Mouse (Mus musculus) kidney, embryonic 14.5 days (tissue): ENCODE results near the gene Nfib. TPM values are rescaled to one million over a fixed set of nuclear protein-coding genes. Genes with fewer than 3 reads are reported as not detected.

Source experiments
- ATAC-seq: fragments of 200-750 bp; cut with Nextera tagmentation; 2 replicates; pipeline ENCODE4 v1.8.0; 2017; ENCODE audit warnings: moderate number of reproducible peaks, mild to moderate bottlenecking, moderate TSS enrichment, moderate library complexity; ENCODE audit not compliant: low FRiP score, low TSS enrichment
- H3K27ac ChIP-seq: fragments of 300-500 bp; sonication (generic); 2 replicates; pipeline ENCODE4 v1.5.1; 2014; ENCODE audit warnings: low read depth, mild to moderate bottlenecking, low read length, moderate library complexity, mixed read lengths
- H3K27me3 ChIP-seq: fragments of 300-500 bp; sonication (generic); 2 replicates; pipeline ENCODE4 v1.6.1; 2014; ENCODE audit warnings: mild to moderate bottlenecking, low read length; ENCODE audit not compliant: control insufficient read depth, insufficient read depth
- H3K36me3 ChIP-seq: fragments of 300-500 bp; sonication (generic); 2 replicates; pipeline ENCODE4 v1.6.1; 2014; ENCODE audit warnings: low read length, mixed read lengths; ENCODE audit not compliant: control insufficient read depth, insufficient read depth
- H3K4me1 ChIP-seq: fragments of 300-500 bp; sonication (generic); 2 replicates; pipeline ENCODE4 v1.6.1; 2014; ENCODE audit warnings: low read length, mixed read lengths; ENCODE audit not compliant: control insufficient read depth, insufficient read depth
- H3K4me2 ChIP-seq: fragments of 300-500 bp; sonication (generic); replicated peaks from 2 replicates; pipeline ENCODE4 v1.6.1; 2014; ENCODE audit warnings: low read depth, mild to moderate bottlenecking, low read length
- H3K4me3 ChIP-seq: fragments of 300-500 bp; sonication (generic); 2 replicates; pipeline ENCODE4 v1.5.1; 2014; ENCODE audit warnings: mild to moderate bottlenecking, low read length
- H3K9ac ChIP-seq: fragments of 300-500 bp; sonication (generic); 2 replicates; pipeline ENCODE4 v1.6.1; 2014; ENCODE audit warnings: low read depth, mild to moderate bottlenecking, low read length, moderate library complexity
- H3K9me3 ChIP-seq: fragments of 300-500 bp; sonication (generic); 2 replicates; pipeline ENCODE4 v1.6.1; 2016; ENCODE audit warnings: low read length; ENCODE audit not compliant: control insufficient read depth
- WGBS: fragments of 180-500 bp; shearing (Covaris S2); extraction: QIAGEN DNeasy Blood & Tissue Kit; methylation state at CpG from one replicate; pipeline ENCODE4 v1.1.7; 2014; 5-methylcytosine and 5-hydroxymethylcytosine counted together
- polyA plus RNA-seq: library from polyadenylated mRNA; unstranded; fragments of >200 nt; fragmentation: Nextera tagmentation; extraction: Ambion mirVana; gene quantifications from 2 replicates; pipeline ENCODE4 v1.2.1, GENCODE M21; 2014

The Nfib gene
- polyA plus RNA-seq, 1 experiment from 2014 or later: 36.0 TPM

GRCm38 (mm10) chr4:82248961-82249360, 456.6 kb downstream of the Nfib start:
- Histone ChIP-seq H3K9ac (no peak overlapping the region), H3K9me3 (peaks cover 6% of the 10 kb centered on the region; the same call in 1 of the 2 replicates), H3K4me3 (no peak overlapping the region), H3K27ac (peak overlapping the region; percentile 77; the same call in 1 of the 2 replicates), H3K36me3 (no peaks in the 10 kb centered on the region), H3K4me2 (no peak overlapping the region), H3K4me1 (peaks cover 16% of the 10 kb centered on the region; the same call in 1 of the 2 replicates), H3K27me3 (no peaks in the 10 kb centered on the region)
- ATAC-seq: no peak
- 86% methylated on average over 1 of the region's 1 CpGs for WGBS

GRCm38 (mm10) chr4:82248031-82248430, 457.5 kb downstream of the Nfib start:
- Histone ChIP-seq H3K4me1 (peaks cover 16% of the 10 kb centered on the region; the same call in 1 of the 2 replicates), H3K4me2 (no peak overlapping the region), H3K27me3 (peaks cover 1% of the 10 kb centered on the region; the same call in 1 of the 2 replicates), H3K4me3 (no peak overlapping the region), H3K27ac (no peak overlapping the region), H3K9ac (no peak overlapping the region), H3K36me3 (no peaks in the 10 kb centered on the region), H3K9me3 (peaks cover 6% of the 10 kb centered on the region; the same call in 1 of the 2 replicates)
- 81% methylated on average over 5 of the region's 5 CpGs for WGBS
- ATAC-seq: no peak

- no peak for ATAC-seq
- peaks cover 16% of the 10 kb centered on the region; the same call in 1 of the 2 replicates for H3K4me1 ChIP-seq
- H3K27ac ChIP-seq: no peak overlapping the region
- no peak overlapping the region for H3K4me2 ChIP-seq
- H3K4me3 ChIP-seq: no peak overlapping the region
- 76% methylated on average over 2 of the region's 2 CpGs for WGBS
- no peaks in the 10 kb centered on the region for H3K36me3 ChIP-seq
- no peak overlapping the region for H3K9ac ChIP-seq
- peaks cover 2% of the 10 kb centered on the region; the same call in 1 of the 2 replicates for H3K27me3 ChIP-seq
- H3K9me3 ChIP-seq: peaks cover 6% of the 10 kb centered on the region; the same call in 1 of the 2 replicates
Measured at GRCm38 (mm10) chr4:82246290-82246689, 459.3 kb downstream of the Nfib start.

Other genes starting within 250 kb of the Nfib start
- gene Zdhhc21, start 154.2 kb upstream of the Nfib start, polyA plus RNA-seq: 8.2 and 14.3 TPM in 2 replicates
- gene Cer1, start 179.4 kb upstream of the Nfib start, polyA plus RNA-seq: not detected in 2 replicates